Mouse (Mus musculus): ENCODE data around the gene Alg14.

The Alg14 gene

DNA sequence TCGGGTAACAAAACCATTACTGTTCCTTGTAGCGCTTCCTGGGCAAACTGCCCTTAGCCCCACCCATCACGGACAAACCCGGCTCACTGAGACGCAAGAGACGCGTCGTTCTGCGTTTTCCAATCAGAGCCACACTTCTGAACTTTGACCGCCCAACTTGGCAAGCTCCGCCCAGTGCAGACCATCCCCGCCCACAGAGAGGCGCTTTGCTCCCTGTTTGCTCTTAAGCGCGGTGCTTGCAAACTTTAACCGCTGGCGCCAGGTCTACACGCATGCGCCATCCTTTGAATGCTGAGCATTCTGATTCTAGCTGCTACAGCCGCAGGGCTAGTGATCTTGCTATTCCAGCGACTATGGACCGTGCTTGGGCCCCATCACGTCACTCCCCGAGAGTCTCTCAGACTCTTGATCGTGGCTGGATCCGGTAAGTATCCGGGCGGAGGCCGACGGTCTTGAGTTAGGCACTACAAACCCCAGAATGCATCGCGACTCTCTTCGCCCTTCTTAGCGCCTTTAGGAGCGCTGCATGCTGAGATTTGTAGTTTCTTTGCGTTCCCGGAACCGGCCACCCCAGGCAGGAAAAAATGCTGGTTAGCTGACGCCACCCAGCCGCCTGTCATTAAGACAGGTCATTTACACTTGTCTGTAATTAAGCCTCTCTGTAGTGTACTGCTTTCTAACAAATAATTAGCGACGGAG is at the start of gene Alg14:
TSS of gene Alg14 (plus strand) at position 214 of the 699 bp plus-strand sequence.
- DNase-seq, result peak; percentile 96 to 98

DNA sequence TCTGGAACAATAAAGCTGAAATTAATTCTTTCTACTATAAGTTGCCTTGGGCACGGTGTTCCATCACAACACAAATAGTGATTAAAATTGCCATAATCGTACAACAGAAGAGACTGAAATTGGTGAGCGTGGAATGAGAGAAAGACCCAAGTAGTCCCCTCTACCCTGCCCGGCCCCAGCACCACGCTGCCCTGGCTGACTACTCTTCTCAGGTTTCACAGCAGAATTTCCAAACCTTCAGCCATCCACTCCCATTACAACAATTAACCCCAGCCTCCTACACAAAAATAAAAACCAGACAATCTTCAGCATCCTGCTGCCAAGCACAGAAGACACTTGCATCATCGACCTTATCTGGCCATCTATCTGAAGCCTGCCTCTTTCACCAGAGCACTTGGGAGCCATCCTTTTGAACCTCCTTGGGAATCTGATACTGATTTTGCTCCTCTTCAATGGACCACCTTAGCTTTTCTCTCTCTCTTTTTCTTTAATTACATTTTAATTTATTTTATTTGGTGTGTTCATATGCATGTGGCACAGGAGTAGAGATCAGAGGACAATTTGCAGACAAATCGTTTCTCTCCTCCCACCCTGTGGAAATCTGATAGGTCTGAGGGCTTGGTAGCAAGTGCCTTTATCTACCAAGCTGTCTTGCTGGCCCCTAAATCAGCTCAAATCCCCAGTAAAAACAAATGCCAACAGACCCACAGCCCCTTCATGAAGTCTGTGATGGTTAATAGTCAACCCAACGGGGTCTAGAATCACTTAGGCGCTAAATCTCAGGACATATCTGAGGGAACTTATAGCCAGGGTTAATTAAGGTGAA is 49.2 kb upstream of the Alg14 start:
- DNase-seq, result no peak

DNA sequence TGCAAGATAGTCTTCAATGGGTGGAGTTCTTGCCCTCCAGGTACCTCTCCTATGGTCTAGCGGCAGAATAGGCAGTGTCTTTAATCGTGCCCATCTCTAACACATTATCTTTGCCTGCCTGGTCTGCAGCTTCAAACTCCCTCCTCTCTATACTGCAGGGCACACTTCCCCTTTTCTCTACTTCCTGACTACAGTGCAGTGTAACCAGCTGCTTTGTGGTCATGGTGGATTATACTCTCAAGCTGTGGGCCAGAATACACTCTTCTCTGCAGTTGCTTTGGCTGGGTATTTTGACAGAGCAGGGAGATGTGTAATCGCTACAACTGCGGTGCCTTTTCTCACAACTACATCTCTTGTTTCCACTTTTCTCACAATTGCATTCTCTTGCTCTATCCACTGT is 48.6 kb upstream of the Alg14 start:
- DNase-seq, result no peak

DNA sequence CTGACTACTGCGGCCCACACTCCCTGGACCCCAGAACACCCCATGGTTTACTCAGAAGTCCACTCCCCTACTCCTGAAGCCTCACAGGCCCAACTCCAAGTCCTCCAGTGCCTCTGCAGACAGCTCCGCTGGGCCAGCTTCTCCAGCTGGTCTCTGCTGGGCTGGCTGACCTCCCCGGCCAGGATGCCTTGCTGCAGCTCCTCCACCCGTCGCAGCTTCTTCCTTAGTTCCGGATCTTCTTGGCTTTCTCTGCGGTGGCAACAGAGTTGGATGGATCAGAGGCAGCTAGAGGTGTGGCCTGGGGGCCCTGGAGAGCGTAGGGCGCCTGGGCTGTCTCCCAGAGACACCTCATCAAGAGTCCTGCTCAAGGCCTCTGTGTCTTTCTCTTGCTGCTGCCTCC is 41.5 kb upstream of the Alg14 start:
- DNase-seq, result no peak

DNA sequence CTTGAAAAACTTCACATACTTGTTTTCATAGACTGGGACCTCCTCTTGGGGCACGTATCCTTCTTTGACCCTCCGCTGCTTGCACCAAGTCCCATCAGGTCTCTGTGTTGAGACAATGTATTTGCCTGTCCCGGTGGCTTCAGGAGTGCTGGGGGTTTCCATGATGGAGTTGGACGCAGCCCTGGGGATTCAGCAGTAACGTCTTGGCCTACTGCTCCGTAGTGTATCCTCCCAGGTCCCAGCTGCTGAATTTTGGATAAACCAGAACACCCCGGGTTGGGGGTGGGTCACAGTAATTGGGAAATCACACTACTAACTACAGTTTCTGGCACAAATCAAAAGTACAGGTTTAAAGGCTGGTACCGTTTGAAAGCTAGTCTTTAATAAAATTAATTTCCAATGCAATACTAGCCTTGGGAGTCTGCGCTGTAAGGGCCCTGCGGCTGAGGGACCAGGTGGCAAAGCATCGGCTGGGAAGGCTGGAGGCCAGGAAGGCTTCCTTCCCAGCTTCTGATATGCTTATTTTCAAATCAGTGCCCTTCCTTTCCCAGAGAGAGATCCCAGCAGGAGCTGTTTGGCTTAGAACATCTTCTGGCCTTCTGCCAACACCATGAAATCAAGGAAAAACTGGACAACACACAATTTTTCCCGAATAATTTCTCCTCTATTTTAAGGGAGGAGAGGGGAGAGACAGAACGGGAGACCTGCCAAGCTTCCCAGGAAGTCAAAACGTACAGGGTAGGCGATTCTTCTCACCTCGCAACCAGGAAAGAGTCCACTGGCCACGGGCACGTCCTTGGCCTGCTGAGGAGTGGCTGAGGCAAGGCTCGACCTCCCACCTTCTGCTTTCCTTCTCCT is 40.8 kb upstream of the Alg14 start:
- DNase-seq, result no peak

DNA sequence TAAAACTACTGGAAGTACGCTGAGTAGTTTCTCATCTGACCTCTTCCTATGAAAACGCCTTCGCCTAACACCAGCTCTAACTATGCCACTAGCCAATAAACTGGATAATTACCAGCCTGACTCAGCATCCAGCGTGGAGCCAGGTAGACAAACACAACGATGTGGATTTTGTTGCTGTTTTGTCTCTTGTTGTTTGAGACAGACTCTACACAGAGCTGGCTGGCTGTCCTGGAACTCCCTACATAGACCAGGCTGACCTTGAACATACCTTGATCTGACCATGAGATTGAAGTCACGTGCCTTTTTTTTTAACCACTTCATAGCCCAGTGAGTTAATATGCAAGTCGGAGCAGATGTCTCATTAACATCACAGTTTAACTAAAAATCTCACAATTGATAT is 36.1 kb upstream of the Alg14 start:
- no peak for DNase-seq

DNA sequence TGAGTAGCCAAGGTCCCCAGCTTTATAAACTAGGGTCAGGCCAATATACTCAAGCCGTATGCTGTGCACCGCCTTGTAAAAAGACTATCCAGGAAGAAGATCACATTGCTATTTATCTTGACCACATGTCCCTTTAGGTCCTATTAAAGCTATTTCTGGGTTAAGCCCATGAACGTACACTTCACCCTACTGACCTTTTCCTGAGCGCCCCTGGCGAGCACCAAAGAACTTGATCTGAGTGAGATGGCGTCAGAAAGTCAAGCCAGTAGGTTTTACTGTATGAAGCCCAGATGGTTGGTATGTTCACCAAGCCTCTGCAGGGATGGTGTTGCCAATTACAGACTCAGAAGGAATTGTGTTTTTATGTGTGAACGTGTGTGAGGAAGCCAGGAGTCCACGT is 35.4 kb upstream of the Alg14 start:
- DNase-seq, result no peak

DNA sequence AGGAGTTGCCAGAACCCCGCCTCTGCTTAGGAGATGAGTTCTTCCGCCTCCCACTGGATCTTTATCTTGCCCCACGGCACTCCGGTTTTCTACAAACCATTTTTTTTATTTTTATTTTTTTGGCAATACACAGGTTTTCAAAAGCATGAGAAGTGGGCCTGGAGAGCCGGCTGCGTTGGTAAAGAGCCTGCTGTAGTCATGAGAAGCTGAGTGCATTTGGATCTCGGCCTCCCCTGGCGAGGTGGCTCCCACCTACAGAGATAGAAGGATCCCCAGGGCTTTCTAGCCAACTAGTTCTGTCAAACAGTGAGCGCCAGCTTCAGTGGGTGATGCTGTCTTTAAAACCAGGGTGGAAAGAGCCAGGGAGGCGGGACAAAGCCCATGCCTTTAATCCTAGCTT is 34.2 kb upstream of the Alg14 start:
- no peak for DNase-seq

DNA sequence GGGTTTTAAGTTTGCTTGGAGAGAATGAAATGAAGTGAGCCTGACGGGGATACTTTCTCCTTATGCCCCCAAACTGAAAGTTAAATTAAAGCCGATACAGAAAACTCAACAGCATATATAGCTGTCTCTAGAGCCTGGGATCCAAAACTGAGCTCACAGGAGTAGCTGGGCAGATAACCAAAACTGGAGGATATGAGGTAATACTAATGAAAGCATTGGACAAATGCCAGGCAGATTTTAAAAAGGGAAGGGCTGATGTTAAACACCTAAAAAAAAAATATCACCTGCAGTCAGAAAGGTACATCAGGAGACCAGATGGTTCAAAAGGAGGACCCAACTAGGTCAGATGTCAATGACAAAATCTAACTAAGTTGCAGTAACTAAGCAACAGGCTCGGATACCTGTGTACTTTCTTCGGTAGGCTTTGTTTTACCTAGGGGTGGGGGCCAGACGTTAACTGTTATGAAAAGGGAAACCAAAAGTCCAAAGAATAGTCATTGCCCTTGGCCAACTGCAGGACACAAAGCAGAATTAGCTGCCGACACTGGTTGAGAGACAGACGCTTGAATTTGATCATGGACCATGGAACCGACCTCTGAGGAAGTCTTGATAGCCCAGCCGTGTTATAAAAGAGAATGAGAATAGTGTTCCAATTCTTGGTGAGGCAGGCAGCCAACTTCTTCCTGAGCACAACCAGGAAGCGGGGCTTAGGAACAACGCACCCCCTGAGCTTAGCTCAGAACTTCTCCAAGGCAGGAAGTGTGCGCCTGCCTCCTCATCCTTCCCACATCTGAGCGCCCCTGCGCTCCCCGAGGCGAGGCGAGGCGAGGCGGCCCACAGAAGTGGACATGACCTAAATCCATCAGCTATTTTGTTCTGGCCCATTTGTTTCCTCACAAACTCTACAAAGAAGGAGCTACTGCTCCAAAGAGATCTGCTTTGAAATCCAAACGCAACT is 32.8 kb upstream of the Alg14 start:
- no peak for DNase-seq

DNA sequence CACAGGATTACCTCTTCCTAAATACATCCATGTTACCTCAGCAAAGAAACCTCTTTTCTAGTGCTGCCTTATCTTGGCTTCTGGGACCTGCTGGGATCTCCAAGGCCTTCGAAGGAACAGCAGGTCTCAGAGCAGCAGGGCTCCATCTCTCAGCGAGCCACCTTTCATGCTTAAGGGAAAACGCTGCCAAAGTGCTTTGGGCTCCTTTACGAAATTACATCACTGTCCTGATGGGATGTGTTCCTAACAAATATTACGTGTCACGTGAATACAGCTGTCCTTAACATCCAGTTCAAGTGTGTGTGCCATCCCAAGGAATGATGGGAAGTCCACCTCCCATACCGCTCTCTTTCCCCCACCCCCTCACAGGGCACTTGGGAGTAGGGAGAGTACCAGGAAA is 31.5 kb upstream of the Alg14 start:
- no peak for DNase-seq

DNA sequence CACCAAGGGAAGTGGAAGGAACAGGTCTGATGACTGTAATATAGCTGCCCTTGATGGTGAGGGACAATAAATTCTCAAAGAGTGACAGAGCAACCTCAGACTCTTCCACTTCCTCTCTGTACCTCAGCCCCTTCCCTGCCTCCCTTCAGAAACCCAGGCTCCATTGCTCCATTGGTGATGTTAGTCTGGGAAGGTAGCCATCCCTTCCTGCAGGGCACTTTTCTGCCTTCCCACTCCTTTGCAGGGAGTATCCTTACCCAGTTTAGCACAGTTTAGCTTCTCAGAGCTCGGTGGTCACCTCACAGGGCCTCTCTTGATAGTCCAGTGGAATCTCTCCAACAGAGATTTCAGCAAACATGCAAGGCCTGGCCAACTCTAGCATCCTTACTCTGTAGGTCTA is 30.7 kb upstream of the Alg14 start:
- no peak for DNase-seq

DNA sequence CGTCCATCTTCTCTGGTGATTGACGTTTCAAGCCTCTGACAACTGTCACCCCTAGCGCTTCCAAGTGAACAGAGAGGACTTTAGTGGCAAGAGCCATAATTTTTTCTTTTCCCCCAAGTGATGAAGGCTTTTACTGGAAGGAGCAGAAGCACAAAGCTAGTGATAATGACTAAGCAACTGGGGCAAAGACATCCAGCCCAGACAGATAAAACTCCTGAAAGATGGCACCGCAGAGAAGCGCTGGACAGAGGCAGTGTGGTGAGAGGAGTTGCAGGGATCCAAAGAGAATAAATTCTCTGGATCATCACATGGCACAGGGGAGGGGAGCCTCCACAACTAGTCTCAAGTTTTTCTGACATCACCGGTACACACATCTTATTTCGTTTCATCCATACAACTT is 30.3 kb upstream of the Alg14 start:
- no peak for DNase-seq

DNA sequence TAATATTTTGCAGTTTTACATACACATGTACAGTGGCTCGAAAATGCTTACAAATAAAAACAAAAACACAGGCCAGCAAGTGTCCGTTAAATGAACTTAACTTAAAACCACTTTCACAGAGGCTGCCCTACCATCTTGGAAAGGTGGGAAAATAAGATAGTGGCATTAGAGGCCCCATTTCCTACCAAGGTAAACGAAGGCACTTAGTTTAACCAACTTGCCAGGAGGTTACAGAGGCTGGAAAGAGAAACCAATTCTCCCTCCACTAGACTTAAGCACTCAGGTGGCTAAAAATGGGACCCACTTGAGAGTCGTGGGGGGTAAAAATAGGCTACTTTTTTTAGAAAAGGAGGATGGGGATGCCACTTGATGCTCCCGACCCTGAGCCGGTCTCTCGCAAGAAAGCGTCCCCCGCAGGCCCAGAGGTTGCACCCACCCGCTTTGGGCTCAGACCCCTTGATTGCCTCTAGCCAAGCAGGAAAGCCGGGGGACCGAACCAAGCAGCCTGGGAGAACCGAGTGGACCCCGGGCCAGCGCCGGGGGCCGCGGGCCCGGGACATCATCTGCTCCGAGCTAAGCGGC is 29.5 kb upstream of the Alg14 start:
- DNase-seq, result no peak

DNA sequence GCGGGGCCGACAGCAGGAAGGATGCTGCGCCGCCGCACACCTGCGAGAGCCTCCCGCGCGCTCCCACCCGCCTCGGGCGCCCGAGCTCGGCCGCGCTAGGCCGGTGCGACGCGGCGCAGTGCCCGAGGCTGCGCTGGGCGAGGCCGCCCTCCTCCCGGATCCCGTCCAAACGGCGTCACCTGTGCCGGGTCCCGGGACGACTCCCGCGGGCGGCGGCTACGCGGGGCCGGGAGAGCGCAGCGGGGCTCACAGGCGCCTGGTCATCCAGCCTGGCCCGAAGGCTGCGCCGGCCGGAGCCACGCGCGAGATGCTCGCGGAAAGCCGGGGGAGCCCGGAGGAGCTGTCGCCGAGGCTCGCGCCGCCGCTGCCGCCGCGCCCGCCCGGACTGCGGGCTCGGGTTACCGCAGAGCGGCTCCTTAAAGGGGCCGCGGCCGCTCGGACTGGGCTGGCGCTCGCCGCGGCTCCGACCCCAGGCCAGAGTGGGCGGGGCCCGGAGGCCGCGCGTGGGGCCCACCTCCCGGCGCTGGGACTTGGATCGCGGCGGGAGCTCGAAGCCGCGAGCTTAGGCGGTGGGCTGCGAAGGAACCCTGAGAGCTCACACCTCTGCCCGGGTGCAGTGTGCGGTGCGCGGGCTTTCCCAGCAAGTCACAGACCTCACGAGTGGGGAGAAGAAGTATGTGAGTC is 28.9 kb upstream of the Alg14 start:
- peak; percentile 46 to 49 for DNase-seq

DNA sequence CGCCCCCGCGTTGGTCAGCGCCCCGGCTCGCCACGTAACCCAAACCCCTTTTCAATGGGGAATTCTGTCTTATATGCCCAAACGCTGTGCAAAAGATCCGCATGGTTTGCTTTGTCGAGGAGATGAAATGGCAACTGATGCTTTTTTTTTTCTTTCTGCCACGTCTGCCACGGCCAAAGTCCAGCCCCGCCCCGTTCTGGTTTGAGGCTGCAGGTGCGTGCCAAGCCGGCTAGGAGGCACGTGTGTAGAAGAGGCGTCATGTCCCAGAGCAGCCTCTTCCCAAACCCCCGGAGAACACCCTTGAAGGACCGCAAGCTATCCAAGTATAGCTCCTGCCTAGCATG is 28.4 kb upstream of the Alg14 start:
- DNase-seq, result peak; percentile 32 to 52

DNA sequence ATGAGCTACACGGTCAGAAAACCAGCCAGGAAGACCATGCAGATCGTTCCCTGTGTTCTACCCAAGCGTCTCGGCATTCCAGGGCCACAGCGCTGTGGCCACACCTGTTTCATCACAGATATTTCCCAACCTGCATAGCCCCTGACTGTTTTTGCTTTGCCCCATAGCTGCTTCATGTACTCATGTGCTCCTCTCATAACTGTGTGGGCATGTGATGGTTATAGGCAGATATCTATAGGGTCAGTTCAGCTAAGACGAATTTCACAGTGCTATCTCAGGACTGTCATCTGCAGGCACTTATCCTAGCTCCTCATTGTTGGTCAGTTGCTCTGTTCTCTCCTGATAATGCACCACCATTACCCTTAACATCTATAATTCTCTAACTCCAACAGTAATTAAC is 27.3 kb upstream of the Alg14 start:
- DNase-seq, result no peak

DNA sequence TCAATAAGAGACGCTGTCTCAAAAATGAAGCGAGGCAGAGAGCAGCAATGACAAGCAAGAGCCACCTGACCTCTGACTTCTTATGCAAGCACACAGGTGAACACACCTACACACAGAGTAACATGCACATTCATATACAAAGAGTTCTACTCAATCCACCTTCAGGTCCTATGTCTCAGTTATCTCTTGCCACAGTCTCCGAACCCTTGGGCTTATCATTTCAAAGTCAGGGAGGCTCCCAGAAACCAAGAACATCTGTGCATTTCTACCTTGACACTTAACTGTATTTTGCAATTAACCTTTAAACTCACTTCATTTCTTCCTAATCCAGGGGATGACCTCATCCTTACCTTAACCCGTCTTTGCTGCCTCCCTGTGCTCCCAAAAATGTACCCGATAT is 24.3 kb upstream of the Alg14 start:
- no peak for DNase-seq

DNA sequence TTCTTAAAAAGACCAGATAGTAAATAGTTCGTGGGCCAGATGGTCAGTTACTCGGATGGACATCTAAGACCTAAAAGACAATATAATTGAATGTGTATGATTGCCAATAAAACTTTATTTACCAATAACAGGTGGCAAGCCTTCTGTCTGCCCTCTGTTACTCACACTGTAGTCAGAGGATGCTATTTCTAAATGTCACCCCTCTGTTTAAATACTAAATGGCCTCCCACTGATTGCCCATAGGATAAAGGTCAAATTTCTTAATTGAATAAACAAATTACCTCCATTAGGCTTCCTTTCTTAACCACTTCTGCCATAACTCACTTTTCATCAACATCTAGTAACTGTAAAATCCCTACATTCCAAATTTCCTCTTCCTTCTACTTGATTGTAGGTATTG is 19.0 kb upstream of the Alg14 start:
- DNase-seq, result no peak

DNA sequence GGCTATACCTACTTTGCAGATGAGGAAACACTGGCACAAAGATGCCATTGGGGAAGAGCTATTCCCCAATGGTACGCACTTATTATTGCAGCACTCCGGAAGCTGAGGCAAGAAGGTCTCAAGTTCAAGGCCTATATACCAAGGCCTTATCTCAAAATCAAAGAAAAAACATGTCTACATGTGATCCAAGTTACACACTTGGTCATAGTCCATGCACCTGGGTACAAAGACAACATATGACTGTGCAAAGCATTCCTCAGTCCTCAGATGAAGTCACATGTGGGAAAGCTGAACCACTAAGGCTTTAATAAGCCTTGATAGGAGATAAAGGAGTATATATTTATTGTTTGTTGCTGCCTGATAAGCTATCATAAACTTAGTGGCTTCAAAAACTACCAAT is 17.6 kb upstream of the Alg14 start:
- no peak for DNase-seq

DNA sequence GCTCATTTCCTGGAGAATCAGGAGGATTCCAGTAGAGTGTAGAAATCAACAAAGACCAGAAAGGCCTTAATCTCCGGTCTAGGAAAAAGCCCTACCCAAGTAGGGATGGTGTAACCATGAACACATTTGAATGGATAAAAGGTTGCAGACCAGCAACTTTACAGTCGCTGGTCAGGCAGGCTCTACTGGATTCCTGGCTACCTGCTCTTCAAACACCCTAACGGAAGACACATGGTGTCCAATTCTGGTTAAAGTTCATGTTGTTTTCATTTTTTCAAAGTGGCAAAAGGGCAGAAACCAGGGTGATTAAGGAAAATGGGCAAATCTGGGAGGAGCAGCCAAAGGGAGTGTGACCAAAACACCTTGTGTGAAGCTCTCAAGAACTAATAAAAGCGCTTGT is 14.6 kb upstream of the Alg14 start:
- no peak for DNase-seq

DNA sequence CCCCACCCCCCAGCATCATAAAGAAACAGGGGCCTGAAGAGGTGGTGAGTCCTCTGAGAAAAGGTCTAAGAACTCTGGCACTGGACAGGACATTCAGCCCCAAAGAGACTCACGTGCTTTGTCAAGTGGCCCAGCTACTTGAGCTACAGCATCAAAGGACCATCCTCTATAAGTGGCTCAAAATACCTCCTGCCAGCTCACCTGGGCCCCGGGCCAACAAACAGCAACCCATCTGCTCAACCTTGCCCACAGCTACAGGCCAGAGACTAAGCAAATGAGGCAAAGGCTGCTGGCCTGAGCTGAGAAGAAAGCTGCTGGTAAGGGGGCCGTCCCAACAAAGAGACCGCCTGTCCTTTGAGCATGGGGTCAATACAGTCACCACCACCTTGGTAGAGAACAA is 14.0 kb upstream of the Alg14 start:
- no peak for DNase-seq

DNA sequence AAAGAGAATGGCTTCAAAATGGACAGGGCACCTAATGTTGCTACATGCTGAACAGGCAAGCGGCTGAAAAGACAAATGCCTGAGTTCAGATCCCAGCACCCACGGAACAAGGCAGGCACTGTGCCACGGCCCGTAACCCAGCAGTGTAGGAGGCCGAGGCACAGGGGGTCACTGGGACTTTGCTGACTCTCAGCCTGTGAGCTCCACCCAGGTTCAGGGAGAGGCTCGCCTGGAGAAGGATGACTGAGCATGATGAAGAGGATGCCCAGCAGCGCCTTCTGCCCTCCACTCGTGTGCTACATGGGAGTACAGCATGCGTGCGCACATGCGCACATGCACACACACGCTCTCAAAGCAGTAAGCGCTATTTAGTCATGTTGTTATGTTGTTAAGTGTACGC is 11.9 kb upstream of the Alg14 start:
- no peak for DNase-seq
